Mouse (Mus musculus) gastrocnemius, adult 8-10 months (tissue): ENCODE results near the gene Lgr4. TPM values are rescaled to one million over a fixed set of nuclear protein-coding genes. Genes with fewer than 3 reads are reported as not detected.

Experiments
- DNase-seq, 2 experiments: peaks; one replicate each; pipeline ENCODE4 v3.0.0; 2022; ENCODE audit warnings: low spot score in 2 of 2
- total RNA-seq, 4 experiments: library from RNA; stranded (reverse); gene quantifications; 2 replicates each; pipeline ENCODE4 v1.2.4; 2022

Gene Lgr4
- total RNA-seq, 4 experiments from 2014 or later: 28.4 to 33.1 (median 32.1) TPM

- no peak for DNase-seq
Observed at GRCm38 (mm10) chr2:109921298-109922035, 4.0 kb downstream of the Lgr4 start.

- DNase-seq: no peak
Observed at GRCm38 (mm10) chr2:109922306-109922705, 4.9 kb downstream of the Lgr4 start.

- DNase-seq: no peak
Observed at GRCm38 (mm10) chr2:109923031-109923430, 5.6 kb downstream of the Lgr4 start.

GRCm38 (mm10) chr2:109923945-109924344 lies 6.5 kb downstream of the Lgr4 start:
- DNase-seq: no peak

GRCm38 (mm10) chr2:109926984-109927383 lies 9.5 kb downstream of the Lgr4 start:
- DNase-seq: no peak

- DNase-seq: no peak
Observed at GRCm38 (mm10) chr2:109927446-109927845, 10.0 kb downstream of the Lgr4 start.

- no peak for DNase-seq
Observed at GRCm38 (mm10) chr2:109927876-109928275, 10.4 kb downstream of the Lgr4 start.

GRCm38 (mm10) chr2:109928791-109929190 lies 11.3 kb downstream of the Lgr4 start:
- no peak for DNase-seq

- DNase-seq: no peak
Observed at GRCm38 (mm10) chr2:109929256-109929655, 11.8 kb downstream of the Lgr4 start.

GRCm38 (mm10) chr2:109930366-109930765 lies 12.9 kb downstream of the Lgr4 start:
- no peak for DNase-seq

GRCm38 (mm10) chr2:109930771-109931170 lies 13.3 kb downstream of the Lgr4 start:
- no peak for DNase-seq

- DNase-seq: no peak
Observed at GRCm38 (mm10) chr2:109931978-109932780, 14.7 kb downstream of the Lgr4 start.

- no peak for DNase-seq
Observed at GRCm38 (mm10) chr2:109933151-109933550, 15.7 kb downstream of the Lgr4 start.

- no peak for DNase-seq
Observed at GRCm38 (mm10) chr2:109934086-109934485, 16.6 kb downstream of the Lgr4 start.

GRCm38 (mm10) chr2:109935194-109935593 lies 17.7 kb downstream of the Lgr4 start:
- DNase-seq: no peak

GRCm38 (mm10) chr2:109935754-109936409 lies 18.4 kb downstream of the Lgr4 start:
- no peak for DNase-seq

GRCm38 (mm10) chr2:109936410-109936755 lies 18.9 kb downstream of the Lgr4 start:
- no peak for DNase-seq

- DNase-seq: peak; percentile 41 to 56
Observed at GRCm38 (mm10) chr2:109941973-109942444, 24.6 kb downstream of the Lgr4 start.

GRCm38 (mm10) chr2:109942810-109943570 lies 25.5 kb downstream of the Lgr4 start:
- no peak for DNase-seq

GRCm38 (mm10) chr2:109944995-109945394 lies 27.5 kb downstream of the Lgr4 start:
- DNase-seq: no peak

- no peak for DNase-seq
Observed at GRCm38 (mm10) chr2:109945532-109945931, 28.1 kb downstream of the Lgr4 start.
